Mouse (Mus musculus) thymus, postnatal 14 days (tissue): ENCODE results near the gene Dlg2.

ENCODE experiments used
- DNase-seq: peaks from one replicate; pipeline ENCODE4 v3.0.0; 2021

Dlg2 gene

DNA sequence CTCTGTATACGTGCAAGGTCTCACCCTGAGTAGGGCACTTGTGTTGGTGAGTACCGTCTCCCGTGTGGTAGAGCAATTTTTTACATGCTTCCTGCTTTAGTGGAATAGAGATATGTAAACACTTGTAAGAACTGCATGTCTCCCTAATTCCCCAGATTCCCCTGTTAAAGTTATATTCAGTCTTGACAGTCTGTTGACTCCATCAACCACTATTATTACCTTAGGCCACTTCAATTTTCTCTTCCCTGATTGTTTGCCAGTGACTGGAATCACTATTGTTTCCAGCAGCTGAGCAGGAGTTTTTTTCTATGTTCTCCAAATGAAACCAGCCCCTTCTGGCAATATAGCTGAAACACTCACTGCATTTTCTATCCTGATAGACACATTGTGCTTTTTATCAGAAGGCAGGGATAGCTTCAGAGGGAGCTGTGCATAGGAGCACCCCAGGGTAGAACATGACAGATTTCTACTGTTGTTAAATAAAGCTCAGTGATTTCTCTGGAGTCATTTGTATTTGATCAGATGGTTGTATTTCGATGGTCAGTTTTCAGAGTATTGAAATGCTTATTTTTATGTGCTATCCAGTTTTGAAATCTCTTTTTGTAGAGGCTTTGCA lies 1314.6 kb downstream of the Dlg2 start:
- DNase-seq: no peak

GRCm38 (mm10) chr7:91806632-91807031 lies 1330.2 kb downstream of the Dlg2 start:
- DNase-seq: no peak

- no peak for DNase-seq
Measured at GRCm38 (mm10) chr7:91810774-91811173, 1334.3 kb downstream of the Dlg2 start.

DNA sequence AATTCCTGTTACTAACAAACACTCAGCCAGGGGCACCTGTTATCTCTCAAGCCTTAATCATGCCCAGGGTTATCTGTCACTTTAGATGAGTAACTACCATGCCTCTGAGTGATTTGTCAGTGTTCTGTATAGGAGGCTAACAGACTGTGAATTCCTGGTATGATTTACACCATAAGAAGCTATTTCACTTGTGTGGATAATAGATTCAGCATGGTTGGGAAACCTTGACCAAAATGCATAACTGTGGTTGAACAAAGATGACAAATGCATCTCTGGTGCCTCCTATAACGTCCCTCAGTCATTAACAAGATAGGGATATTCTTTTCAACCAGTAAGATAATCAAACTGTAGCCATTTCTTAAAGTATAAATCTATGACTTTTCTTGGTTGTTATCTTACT lies 1341.5 kb downstream of the Dlg2 start:
- DNase-seq: no peak

- no peak for DNase-seq
Measured at GRCm38 (mm10) chr7:91832207-91832606, 1355.7 kb downstream of the Dlg2 start.

GRCm38 (mm10) chr7:91845723-91846122 lies 1369.3 kb downstream of the Dlg2 start:
- DNase-seq: no peak

- no peak for DNase-seq
Measured at GRCm38 (mm10) chr7:91849364-91849763, 1372.9 kb downstream of the Dlg2 start.

DNA sequence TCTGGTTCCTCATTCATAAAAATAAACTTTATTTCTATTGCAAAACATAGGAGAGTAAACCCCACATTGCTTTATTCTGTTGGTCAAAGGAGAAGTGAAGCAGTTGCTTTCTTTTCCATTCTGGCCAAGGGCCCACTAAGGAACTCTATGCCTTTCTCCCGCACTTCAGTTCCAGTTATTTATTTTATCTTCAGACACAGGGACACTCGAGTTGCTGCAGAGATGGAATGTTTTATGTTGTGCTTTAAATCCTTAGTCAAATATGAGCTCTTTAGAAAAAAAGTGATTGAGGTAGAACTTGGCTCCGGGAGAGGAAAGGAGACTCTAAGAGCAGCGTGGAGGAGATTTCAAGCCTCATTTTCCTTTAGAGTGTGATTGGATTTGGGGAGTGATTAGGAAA lies 1377.2 kb downstream of the Dlg2 start:
- no peak for DNase-seq

GRCm38 (mm10) chr7:91856931-91857330 lies 1380.5 kb downstream of the Dlg2 start:
- DNase-seq: no peak

GRCm38 (mm10) chr7:91862806-91863531 lies 1386.5 kb downstream of the Dlg2 start:
- DNase-seq: no peak

- DNase-seq: no peak
Measured at GRCm38 (mm10) chr7:91868919-91869318, 1392.4 kb downstream of the Dlg2 start.

DNA sequence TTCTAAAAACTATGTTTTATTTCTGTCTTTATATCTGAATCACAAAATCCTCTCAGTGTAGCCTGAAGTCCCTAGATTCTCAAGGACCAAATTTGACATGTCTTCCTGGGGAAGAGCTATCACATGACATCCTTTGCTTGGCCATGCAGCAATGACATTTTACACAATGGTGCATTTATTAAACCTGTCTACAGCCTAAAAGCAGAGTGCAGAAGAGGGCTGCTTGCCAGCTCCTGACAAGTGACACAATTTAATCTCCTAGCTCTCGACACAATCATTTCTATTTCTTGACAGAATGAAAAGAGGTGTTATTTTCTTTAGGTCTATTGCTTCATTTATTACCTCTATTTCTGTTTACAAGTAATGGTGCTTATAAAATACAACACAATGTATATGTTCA lies 1400.4 kb downstream of the Dlg2 start:
- no peak for DNase-seq

DNA sequence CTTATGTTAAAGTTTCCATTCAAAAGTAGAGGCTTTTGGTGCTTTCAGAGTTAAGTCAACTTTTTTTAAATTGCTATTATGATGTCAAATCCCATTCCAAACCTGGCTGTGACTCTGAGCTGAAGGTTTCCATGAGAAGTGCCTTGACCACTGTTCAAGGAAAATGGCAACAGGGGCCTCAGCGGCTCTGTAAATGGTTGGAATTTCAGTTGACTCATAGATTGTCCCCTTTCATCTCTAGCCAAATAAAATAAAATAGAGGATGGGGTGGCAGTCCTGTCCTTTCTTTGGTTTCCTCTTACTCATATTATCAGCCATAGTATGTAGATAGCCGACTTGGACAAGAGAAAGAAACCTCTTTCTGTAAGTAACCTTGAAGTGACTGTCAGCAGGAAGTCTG lies 1401.3 kb downstream of the Dlg2 start:
- no peak for DNase-seq

DNA sequence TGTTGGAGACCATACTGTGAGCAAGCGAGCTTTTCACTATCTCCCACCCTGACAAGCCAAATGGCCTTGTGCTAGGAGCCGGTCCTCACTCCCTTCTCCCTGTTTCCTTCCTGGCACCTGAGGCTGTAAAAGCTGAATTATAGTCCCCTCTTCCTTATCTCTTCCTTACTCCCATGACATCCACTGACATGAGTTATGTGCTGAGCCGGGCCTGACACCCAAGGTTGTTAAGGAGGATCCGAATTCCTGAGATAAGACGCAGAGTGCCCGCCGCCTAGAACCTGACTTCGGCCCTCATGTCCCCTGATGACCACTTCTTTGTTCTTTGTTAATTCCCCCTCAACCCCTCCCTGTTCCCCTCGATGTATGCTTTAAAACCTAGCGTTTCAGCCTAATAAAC lies 1409.9 kb downstream of the Dlg2 start:
- DNase-seq: no peak

GRCm38 (mm10) chr7:91893991-91894390 lies 1417.5 kb downstream of the Dlg2 start:
- no peak for DNase-seq

GRCm38 (mm10) chr7:91896935-91897334 lies 1420.5 kb downstream of the Dlg2 start:
- DNase-seq: no peak

GRCm38 (mm10) chr7:91897509-91897908 lies 1421.0 kb downstream of the Dlg2 start:
- no peak for DNase-seq

- no peak for DNase-seq
Measured at GRCm38 (mm10) chr7:91902503-91902902, 1426.0 kb downstream of the Dlg2 start.

- DNase-seq: no peak
Measured at GRCm38 (mm10) chr7:91916809-91917208, 1440.3 kb downstream of the Dlg2 start.

DNA sequence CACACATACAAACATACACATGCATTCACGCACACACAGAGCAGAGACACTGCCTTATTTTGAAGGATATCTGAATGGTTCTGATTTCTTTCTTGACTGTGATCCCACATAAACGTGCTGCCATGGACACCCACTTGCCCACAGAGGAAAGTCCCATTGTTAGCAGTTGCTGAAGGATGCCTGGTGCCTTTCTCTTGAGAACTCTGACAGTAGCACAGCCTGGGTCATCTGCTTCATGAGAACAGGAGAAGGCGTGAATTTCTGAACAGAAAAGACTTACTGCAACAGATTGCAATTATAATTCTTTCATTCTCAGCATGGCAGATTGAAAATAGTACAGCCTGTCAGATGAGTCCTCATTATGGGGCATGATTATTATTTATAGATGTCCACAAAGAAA lies 1442.6 kb downstream of the Dlg2 start:
- DNase-seq: no peak

- no peak for DNase-seq
Measured at GRCm38 (mm10) chr7:91919738-91920137, 1443.3 kb downstream of the Dlg2 start.

GRCm38 (mm10) chr7:91934881-91935597 lies 1458.6 kb downstream of the Dlg2 start:
- DNase-seq: no peak

DNA sequence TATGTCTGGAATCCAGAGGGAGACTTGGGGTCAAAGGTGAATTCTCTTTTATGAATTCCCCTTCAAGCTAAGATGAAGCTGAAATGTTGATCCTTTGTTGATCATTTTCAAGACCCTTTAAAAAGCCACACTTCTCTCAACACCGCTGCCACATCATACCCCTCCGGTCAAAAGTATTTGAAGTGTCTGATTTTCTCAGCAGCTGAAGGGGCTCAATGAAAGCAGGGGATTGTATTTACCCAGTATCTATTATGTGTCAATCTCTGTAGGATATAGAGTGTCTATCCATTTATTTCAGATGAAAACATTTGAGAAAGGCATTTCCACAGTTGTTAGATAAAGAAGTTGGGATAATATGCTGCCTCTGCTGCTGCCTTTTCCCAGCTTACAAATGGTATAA lies 1459.7 kb downstream of the Dlg2 start:
- no peak for DNase-seq

DNA sequence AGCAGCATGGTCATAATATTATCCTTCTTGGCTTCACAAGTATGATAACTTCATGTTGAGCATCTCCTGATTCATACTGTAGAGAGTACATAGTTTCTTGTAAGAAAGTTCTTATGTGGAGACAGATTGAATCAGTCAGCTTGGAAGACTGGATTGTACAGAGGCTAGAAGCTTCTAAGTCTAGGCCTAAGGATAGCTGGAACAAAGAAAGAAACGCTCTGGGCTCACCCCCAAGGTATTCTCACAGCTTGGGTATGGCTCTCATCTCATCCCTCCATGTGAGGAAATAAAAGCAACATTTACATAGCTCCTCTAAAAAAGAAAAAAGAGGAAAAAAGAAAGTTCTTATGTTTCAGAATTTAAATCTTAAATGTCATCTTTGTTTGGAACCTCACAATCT lies 1466.8 kb downstream of the Dlg2 start:
- no peak for DNase-seq
